Mouse (Mus musculus) heart, adult 2 months (tissue): ENCODE data around the gene Tuba3b. TPM values are rescaled to one million over a fixed set of nuclear protein-coding genes. Genes with fewer than 3 reads are reported as not detected.
A peak's percentile ranks its signal among the peaks of the same experiment; 100 is the strongest.

ENCODE experiments used
- DNase-seq, 2 experiments: peaks; one replicate each; pipeline ENCODE4 v3.0.0; 2021
- H3K27ac ChIP-seq: fragments of 200-600 bp; 2 replicates; pipeline ENCODE4 v1.8.1; 2022
- H3K27me3 ChIP-seq: fragments of 200-500 bp; 2 replicates; pipeline ENCODE4 v1.6.1; 2012; ENCODE audit warnings: mild to moderate bottlenecking, low read length, inconsistent platforms, mixed read lengths; ENCODE audit not compliant: control insufficient read depth, insufficient read depth
- H3K36me3 ChIP-seq: fragments of 200-500 bp; 2 replicates; pipeline ENCODE4 v1.6.1; 2012; ENCODE audit warnings: low read length, inconsistent platforms; ENCODE audit not compliant: control insufficient read depth, insufficient read depth
- H3K4me1 ChIP-seq: fragments of 200-500 bp; 2 replicates; pipeline ENCODE4 v1.6.1; 2011; ENCODE audit warnings: low read length; ENCODE audit not compliant: control insufficient read depth, insufficient read depth
- H3K4me3 ChIP-seq: fragments of 200-600 bp; 2 replicates; pipeline ENCODE4 v1.8.1; 2022
- H3K79me2 ChIP-seq: fragments of 200-500 bp; replicated peaks from 2 replicates; pipeline ENCODE4 v1.6.1; 2012; ENCODE audit warnings: mild to moderate bottlenecking, inconsistent platforms, low read length, moderate library complexity, mixed read lengths; ENCODE audit not compliant: control insufficient read depth, insufficient read depth
- H3K9ac ChIP-seq: fragments of 200-500 bp; 2 replicates; pipeline ENCODE4 v1.6.1; 2012; ENCODE audit warnings: low read depth, mild to moderate bottlenecking, control low read depth, inconsistent platforms, low read length, mixed read lengths
- CTCF ChIP-seq: fragments of 200-600 bp; IDR thresholded peaks from 2 replicates; pipeline ENCODE4 v1.8.1; 2022; ENCODE audit warnings: antibody characterized with exemption, mild to moderate bottlenecking, moderate library complexity
- EP300 ChIP-seq: fragments of 200-500 bp; IDR thresholded peaks from 2 replicates; pipeline ENCODE4 v1.6.1; 2011; ENCODE audit warnings: low read depth, low read length, control low read depth; ENCODE audit not compliant: insufficient read depth
- POLR2A ChIP-seq: fragments of 200-500 bp; IDR thresholded peaks from 2 replicates; pipeline ENCODE4 v1.6.1; 2011; ENCODE audit warnings: mild to moderate bottlenecking, low read depth, low read length, control low read depth; ENCODE audit not compliant: insufficient read depth
- WGBS: fragments of 180-500 bp; shearing (Covaris S2); methylation state at CpG from one replicate; pipeline ENCODE4 v1.1.7; 2018; 5-methylcytosine and 5-hydroxymethylcytosine counted together
- intact Hi-C: fragments of 180-260 bp; cut with DNase I; formaldehyde crosslinking; loops from one replicate; pipeline ENCODE4 v1.15.1; 2025
- long read RNA-seq: library from polyadenylated mRNA; stranded (forward); transcript quantifications from one replicate; pipeline ENCODE4 v2.0.0, GENCODE M21; 2021
- polyA plus RNA-seq: library from polyadenylated mRNA; depleted of rRNA; stranded (reverse); fragments of >200 nt; gene quantifications from 2 replicates; pipeline ENCODE4 v1.2.3, GENCODE M21; 2012; rRNA removed
- total RNA-seq, 2 experiments: library from RNA; stranded (reverse); gene quantifications; 2 replicates each; pipeline ENCODE4 v1.2.3; 2021

Tuba3b gene
- under 1 TPM; 0.20 to 0.31 TPM for total RNA-seq
- polyA plus RNA-seq, result 0.67 and 0.68 TPM in 2 replicates
- long read RNA-seq, result 0 reads

- no peaks in the 10 kb centered on the region for H3K27me3 ChIP-seq
- H3K9ac ChIP-seq, result peak within 1 kb of the TSS; percentile 4; the same call in 1 of the 2 replicates
- no peaks in the 10 kb centered on the region for H3K79me2 ChIP-seq
- no peaks in the 10 kb centered on the region for H3K36me3 ChIP-seq
- TF ChIP-seq POLR2A, result no peak
- TF ChIP-seq CTCF, result no peak
- no peak for TF ChIP-seq EP300
- no peaks in the 10 kb centered on the region for H3K4me1 ChIP-seq
- DNase-seq, result no peak
- H3K27ac ChIP-seq, result no peak within 1 kb of the TSS
- no peak within 1 kb of the TSS for H3K4me3 ChIP-seq
- 98% methylated on average over 31 of the region's 31 CpGs for WGBS
- intact Hi-C loops, result no loop called here
These were observed at the start of gene Tuba3b for GRCm38 (mm10) chr6:145615666-145616210. Gene Tuba3b (plus strand): TSS chr6:145615757.

GRCm38 (mm10) chr6:145567296-145567695, 48.3 kb upstream of the Tuba3b start:
- no peaks in the 10 kb centered on the region for H3K36me3 ChIP-seq
- TF ChIP-seq POLR2A (no peak), CTCF (no peak), EP300 (no peak)
- H3K9ac ChIP-seq, result no peak overlapping the region
- H3K79me2 ChIP-seq, result no peaks in the 10 kb centered on the region
- peaks cover 1% of the 10 kb centered on the region; the same call in 1 of the 2 replicates for H3K4me1 ChIP-seq
- H3K27me3 ChIP-seq, result no peaks in the 10 kb centered on the region
- WGBS, result 44% methylated on average over 8 of the region's 8 CpGs
- no peak for DNase-seq
- intact Hi-C loops, result no loop called here
- H3K27ac ChIP-seq, result no peak overlapping the region
- H3K4me3 ChIP-seq, result no peak overlapping the region

GRCm38 (mm10) chr6:145567832-145568231, 47.7 kb upstream of the Tuba3b start:
- H3K79me2 ChIP-seq, result no peaks in the 10 kb centered on the region
- no peak for DNase-seq
- H3K27me3 ChIP-seq, result no peaks in the 10 kb centered on the region
- H3K9ac ChIP-seq, result no peak overlapping the region
- no peak overlapping the region for H3K4me3 ChIP-seq
- H3K27ac ChIP-seq, result no peak overlapping the region
- TF ChIP-seq EP300 (no peak), CTCF (no peak), POLR2A (no peak)
- H3K4me1 ChIP-seq, result peaks cover 1% of the 10 kb centered on the region; the same call in 1 of the 2 replicates
- H3K36me3 ChIP-seq, result no peaks in the 10 kb centered on the region
- intact Hi-C loops, result no loop called here
- 91% methylated on average over 3 of the region's 3 CpGs for WGBS

- no peak overlapping the region for H3K4me3 ChIP-seq
- WGBS, result 77% methylated on average over 3 of the region's 3 CpGs
- H3K79me2 ChIP-seq, result no peaks in the 10 kb centered on the region
- DNase-seq, result no peak
- H3K4me1 ChIP-seq, result peaks cover 1% of the 10 kb centered on the region; the same call in 1 of the 2 replicates
- no peak for TF ChIP-seq CTCF
- TF ChIP-seq POLR2A, result no peak
- TF ChIP-seq EP300, result no peak
- no peak overlapping the region for H3K9ac ChIP-seq
- H3K27ac ChIP-seq, result no peak overlapping the region
- intact Hi-C loops, result no loop called here
- H3K27me3 ChIP-seq, result no peaks in the 10 kb centered on the region
- no peaks in the 10 kb centered on the region for H3K36me3 ChIP-seq
These were observed 46.9 kb upstream of the Tuba3b start for GRCm38 (mm10) chr6:145568701-145569100.

- Histone ChIP-seq H3K27ac (no peak overlapping the region), H3K79me2 (no peaks in the 10 kb centered on the region), H3K4me1 (peaks cover 2% of the 10 kb centered on the region; the same call in 1 of the 2 replicates), H3K36me3 (no peaks in the 10 kb centered on the region), H3K4me3 (no peak overlapping the region), H3K9ac (no peak overlapping the region), H3K27me3 (no peaks in the 10 kb centered on the region)
- WGBS, result 75% methylated on average over 6 of the region's 6 CpGs
- intact Hi-C loops, result no loop called here
- TF ChIP-seq POLR2A (no peak), EP300 (no peak), CTCF (no peak)
- DNase-seq, result no peak
These were observed 42.1 kb upstream of the Tuba3b start for GRCm38 (mm10) chr6:145573250-145574013.

GRCm38 (mm10) chr6:145576762-145577161, 38.8 kb upstream of the Tuba3b start:
- no peaks in the 10 kb centered on the region for H3K79me2 ChIP-seq
- TF ChIP-seq CTCF (no peak), EP300 (no peak), POLR2A (no peak)
- no peak overlapping the region for H3K27ac ChIP-seq
- no peak for DNase-seq
- H3K27me3 ChIP-seq, result no peaks in the 10 kb centered on the region
- no peaks in the 10 kb centered on the region for H3K36me3 ChIP-seq
- H3K4me1 ChIP-seq, result peaks cover 6% of the 10 kb centered on the region; the same call in 1 of the 2 replicates
- H3K9ac ChIP-seq, result no peak overlapping the region
- no peak overlapping the region for H3K4me3 ChIP-seq
- intact Hi-C loops, result no loop called here
- 92% methylated on average over 4 of the region's 4 CpGs for WGBS
